Mouse (Mus musculus): ENCODE data around the gene Galnt2.

Gene Galnt2

GRCm38 (mm10) chr8:124235536-124235935 lies 4.3 kb downstream of the Galnt2 start:
- no peak for DNase-seq (ENCODE audit: low spot score)

GRCm38 (mm10) chr8:124239350-124239749 lies 8.2 kb downstream of the Galnt2 start:
- DNase-seq (ENCODE audit: low spot score), result no peak

DNA sequence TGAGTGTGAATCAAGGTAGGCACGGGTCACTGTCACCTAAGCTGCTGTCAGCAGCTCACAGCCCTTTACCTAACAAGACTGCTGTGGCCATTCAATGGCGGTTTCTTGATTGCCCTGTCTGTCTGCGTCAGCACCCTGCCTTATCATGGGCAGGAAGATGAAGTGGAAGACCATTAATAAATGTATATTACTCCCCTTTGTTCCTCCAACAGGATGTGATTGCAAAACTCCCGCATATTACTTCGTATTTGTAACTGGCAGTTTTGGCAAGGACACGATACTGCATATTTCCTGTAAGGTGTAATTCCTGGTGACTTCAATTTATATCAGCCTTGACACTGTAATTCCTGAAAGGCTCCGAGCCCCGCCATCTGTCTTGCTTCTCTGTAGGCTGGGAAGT lies 9.7 kb downstream of the Galnt2 start:
- DNase-seq (ENCODE audit: low spot score), result no peak

- DNase-seq (ENCODE audit: low spot score), result no peak
Measured at GRCm38 (mm10) chr8:124242208-124242607, 11.0 kb downstream of the Galnt2 start.

DNA sequence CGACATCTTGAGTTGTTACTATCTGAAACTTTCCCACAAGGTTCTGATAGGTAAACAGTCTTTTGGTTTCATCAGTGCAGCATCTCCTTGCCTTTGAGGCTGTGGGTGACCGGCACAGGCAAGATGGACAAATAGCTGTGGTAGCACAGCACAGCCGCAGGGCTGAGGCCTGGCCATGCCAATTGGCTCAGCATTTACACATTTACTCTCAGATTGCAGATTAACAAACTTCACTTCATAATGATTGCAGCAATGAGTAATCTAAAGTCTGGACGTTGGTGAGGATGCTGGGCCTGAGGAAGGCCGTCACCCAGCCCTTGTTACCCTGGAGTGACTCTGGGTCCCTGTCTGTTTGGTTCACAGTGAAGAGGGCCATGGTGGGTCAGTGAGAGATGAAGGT lies 11.7 kb downstream of the Galnt2 start:
- DNase-seq (ENCODE audit: low spot score), result no peak

- no peak for DNase-seq (ENCODE audit: low spot score)
Measured at GRCm38 (mm10) chr8:124247581-124247980, 16.4 kb downstream of the Galnt2 start.

GRCm38 (mm10) chr8:124248688-124249087 lies 17.5 kb downstream of the Galnt2 start:
- no peak for DNase-seq (ENCODE audit: low spot score)

DNA sequence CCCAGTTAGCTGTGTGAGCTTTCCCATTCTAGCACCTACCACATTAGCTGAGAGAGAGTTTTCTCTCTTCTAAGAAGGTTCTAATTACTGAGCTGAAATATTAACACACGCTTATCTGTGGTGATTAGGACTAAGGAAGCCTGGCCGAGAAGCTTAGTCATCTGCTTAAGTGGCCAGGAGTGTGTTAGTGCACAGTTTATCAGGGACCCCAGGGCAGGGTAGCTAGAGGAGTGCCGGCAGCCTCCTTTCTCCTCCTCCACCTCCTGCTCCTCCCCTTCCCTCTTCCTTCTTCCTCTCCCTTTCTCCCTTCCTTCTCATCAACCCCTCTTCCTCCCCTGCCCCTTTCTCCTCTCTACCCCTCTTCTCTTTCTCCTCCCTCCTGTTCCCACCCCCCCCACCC lies 19.1 kb downstream of the Galnt2 start:
- no peak for DNase-seq (ENCODE audit: low spot score)

- DNase-seq (ENCODE audit: low spot score), result no peak
Measured at GRCm38 (mm10) chr8:124250785-124251184, 19.6 kb downstream of the Galnt2 start.

- no peak for DNase-seq (ENCODE audit: low spot score)
Measured at GRCm38 (mm10) chr8:124252533-124252950, 21.4 kb downstream of the Galnt2 start.

DNA sequence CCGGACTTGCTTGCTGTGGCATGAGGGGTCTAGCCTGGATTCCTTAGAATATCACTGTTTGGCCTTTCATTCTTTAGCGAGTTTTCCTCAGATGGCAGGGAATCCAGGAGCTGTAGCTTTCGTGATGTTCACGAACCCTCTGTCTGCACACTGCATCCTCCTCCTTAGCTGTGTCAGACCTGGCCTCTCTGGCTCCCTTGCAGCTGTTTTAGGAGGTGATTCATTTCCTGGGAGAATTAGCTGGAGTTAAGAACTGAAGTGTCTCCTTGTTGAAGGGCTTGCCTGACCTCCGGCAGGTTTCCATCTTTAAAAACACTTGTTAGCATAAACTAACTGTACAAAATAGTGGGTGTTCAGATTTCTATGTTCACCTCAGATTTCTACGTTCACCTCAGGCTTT lies 22.7 kb downstream of the Galnt2 start:
- DNase-seq (ENCODE audit: low spot score), result no peak

GRCm38 (mm10) chr8:124256841-124257240 lies 25.6 kb downstream of the Galnt2 start:
- no peak for DNase-seq (ENCODE audit: low spot score)

DNA sequence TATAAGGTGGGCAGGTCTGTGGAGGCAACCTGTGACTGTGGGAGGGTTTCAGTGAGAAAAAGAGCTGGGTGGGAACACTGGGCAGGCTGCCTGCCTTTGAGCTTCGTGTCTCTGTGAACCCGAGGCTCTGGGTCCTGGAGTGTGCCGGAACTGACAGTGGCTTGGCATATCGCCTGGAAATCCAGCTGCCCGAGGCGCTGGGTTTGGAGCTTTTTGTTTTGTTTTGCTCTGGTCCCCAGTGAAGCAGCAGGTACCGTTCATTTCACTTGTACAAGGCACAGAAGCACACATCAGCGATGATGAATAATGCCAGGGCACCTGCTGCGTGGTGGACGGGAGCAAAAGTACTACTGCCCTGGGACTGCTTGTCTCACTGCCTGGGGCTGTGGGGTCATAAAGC lies 26.2 kb downstream of the Galnt2 start:
- DNase-seq (ENCODE audit: low spot score), result peak; percentile 31

- no peak for DNase-seq (ENCODE audit: low spot score)
Measured at GRCm38 (mm10) chr8:124259146-124259545, 28.0 kb downstream of the Galnt2 start.

GRCm38 (mm10) chr8:124259925-124260324 lies 28.7 kb downstream of the Galnt2 start:
- no peak for DNase-seq (ENCODE audit: low spot score)

DNA sequence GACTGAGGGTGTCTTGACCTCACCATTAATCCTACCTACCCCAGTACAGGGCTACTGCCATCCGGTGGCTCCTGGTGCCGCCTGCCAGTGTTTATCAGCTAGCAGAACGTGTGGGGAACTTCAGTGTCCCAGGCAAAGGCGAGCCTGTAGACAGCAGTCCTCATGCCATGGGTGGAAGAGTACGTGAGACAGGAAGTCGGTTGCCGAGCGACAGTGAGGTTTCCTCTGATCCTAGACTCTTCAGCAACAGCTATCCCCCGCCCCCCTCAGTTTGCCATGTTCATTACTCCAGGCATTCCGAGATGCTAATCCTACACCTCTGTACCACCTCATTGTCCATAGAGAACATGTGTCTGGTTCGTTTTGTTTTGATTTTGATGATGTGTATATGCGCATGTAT lies 29.2 kb downstream of the Galnt2 start:
- no peak for DNase-seq (ENCODE audit: low spot score)

DNA sequence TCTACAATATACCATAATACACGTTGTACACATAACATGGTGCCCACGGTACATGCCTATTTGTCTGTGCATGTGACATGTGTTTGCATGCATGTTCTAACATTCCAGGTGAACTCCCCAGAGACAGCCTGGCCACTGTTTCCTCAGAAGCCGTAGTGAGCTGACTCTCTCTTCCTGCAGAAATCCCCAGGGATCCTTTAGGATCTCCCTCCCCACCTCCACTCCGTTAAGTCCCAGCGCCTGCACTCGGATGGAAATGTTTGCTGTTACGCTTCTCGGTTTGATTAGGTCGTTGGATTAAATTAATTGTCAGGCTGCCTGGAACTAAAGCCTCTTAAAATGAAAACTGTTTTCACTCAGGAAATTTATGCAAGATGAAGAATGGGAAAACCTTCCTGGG lies 31.9 kb downstream of the Galnt2 start:
- no peak for DNase-seq (ENCODE audit: low spot score)

GRCm38 (mm10) chr8:124264032-124264431 lies 32.8 kb downstream of the Galnt2 start:
- DNase-seq (ENCODE audit: low spot score), result no peak

DNA sequence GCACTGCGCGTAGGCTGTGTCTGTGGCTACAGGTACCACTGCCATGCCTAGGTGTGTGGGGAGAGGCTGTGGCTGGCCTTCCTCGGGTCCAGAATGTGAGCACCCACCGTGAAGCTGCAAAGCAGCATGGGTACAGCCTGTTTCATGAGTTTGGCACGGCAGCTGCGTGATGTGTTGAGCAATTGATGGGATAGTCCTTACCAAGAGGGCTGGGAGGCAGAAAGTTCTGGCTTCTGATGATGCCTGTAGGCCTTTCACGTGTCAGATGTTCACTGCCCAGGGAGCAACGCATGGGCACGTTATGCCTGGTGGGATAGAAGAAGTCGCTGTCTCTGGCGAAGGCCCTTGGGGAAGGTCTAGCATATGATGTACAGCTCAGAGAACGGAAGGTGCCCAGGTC lies 33.5 kb downstream of the Galnt2 start:
- no peak for DNase-seq (ENCODE audit: low spot score)

DNA sequence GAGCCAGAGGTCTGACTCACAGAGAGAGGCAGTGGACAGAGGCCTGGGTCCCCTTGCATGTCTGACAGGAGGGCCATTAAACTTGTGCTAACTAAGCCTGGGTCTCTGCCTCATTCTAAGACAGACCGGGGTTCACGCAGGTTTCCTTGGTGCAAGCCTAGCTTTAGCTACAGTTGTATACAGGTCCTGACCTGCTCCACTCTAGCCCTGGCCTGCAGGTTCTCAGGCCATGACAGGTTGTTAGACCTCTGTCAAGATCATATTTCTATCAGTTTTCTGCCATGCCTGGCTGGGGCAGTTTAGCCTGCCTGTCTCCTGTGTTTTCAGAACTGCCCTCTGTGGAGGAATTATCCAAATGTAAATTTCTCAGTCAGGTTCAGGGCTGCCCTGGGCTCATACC lies 33.9 kb downstream of the Galnt2 start:
- DNase-seq (ENCODE audit: low spot score), result no peak

DNA sequence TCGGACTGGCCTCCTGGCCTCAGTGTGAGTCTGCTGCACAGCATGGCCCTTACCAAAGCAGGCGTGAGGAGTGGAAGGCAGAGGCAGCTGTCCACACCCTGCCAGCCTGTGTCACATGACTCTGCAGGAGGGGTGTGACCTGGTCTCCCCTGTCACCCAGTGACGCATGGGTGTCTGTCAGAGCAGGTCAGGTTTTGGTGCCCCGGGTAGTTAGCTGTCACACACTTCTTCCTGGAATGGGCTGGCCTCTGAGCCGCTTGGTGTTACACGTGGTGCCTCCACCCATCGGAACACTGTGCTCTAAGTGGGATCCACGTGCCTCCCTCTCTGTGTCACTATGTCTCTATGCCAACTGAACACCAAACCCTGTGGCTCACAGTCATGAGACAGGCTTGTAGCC lies 34.6 kb downstream of the Galnt2 start:
- no peak for DNase-seq (ENCODE audit: low spot score)

DNA sequence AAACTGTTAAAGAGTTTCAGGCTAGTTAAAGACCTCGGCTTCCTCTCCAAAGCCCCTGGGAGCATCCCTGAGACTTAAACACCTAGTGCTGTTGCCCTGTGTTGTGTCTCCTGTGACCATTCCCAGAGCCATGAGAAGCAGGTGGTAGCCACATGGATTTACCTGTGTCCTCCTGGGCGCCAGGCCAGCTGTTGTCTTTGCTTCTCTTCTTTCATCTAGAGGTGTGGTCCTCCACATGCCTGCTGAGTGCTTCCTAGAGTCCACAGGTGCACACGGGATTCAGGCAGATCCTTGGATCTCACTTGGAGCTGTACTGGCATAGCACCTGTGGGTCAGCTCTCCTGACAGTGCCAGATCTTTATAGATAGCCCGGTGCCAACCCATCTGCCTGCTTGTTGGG lies 36.0 kb downstream of the Galnt2 start:
- DNase-seq (ENCODE audit: low spot score), result no peak

DNA sequence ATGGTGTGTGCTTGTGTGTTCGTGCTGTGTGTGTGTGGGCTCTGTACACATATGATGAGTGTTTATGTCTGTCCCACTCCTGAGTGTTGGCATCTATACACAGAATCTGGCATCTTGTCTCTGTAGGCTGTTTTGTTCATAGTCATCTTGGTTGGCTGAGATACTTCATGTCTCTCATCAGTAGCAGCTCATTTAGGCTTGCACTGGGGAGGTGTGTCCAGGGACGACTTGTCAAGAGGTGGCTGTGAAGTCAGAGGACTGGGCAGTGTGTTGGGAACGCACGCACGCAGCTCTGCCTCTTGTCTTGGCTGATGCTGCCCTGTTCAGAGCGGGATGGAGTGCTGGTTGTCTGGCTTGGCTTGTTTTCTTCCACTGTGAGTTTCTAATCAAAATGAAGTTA lies 39.3 kb downstream of the Galnt2 start:
- DNase-seq (ENCODE audit: low spot score), result no peak

DNA sequence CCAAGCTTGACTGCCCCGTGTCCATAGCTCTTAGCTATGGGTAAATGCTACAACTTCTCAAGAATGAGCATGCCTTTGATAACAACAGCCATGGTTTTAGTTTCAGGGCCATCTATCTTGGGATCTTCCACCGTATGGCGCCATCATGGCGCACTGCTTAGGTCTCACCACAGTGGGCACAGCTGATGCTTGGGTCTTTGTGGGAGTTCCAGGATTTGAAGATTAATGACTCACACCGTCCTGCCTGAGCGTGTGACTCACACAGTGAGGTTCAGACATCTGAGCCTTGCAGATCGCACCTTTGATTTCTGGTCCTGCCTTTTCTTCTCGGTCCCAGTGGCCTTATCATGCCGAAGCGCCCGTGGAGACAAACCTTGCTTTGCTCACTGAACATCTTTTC lies 39.7 kb downstream of the Galnt2 start:
- no peak for DNase-seq (ENCODE audit: low spot score)

GRCm38 (mm10) chr8:124271518-124271917 lies 40.3 kb downstream of the Galnt2 start:
- no peak for DNase-seq (ENCODE audit: low spot score)

Data from ovary, postnatal 10 days (tissue).